Mouse (Mus musculus) left cerebral cortex, postnatal 14 days (tissue): ENCODE data around the gene Rassf7. TPM values are rescaled to one million over a fixed set of nuclear protein-coding genes. Genes with fewer than 3 reads are reported as not detected.
A peak's percentile ranks its signal among the peaks of the same experiment; 100 is the strongest.

Experiments used
- DNase-seq, 2 experiments: peaks; one replicate each; pipeline ENCODE4 v3.0.0; 2021 to 2022; ENCODE audit warnings: low spot score in 2 of 2, mixed read lengths in 1 of 2
- intact Hi-C: fragments of 180-260 bp; cut with DNase I; formaldehyde crosslinking; loops from one replicate; pipeline ENCODE4 v1.15.1; 2025
- long read RNA-seq, 2 experiments: library from polyadenylated mRNA; stranded (forward); transcript quantifications; one replicate each; pipeline ENCODE4 v2.0.0; 2021
- total RNA-seq, 2 experiments: library from RNA; stranded (reverse); gene quantifications; 2 replicates each; pipeline ENCODE4 v1.2.3; 2021

Gene Rassf7
- under 1 TPM in 1 of 2 experiments, not detected in 1; 0.47 TPM for total RNA-seq
- long read RNA-seq, experiment 1, partial matches to known transcripts, result 1 of 3 reads
- long read RNA-seq, experiment 1, other reads (novel, unspliced or antisense), result 0 of 3 reads
- long read RNA-seq, experiment 2, partial matches to known transcripts, result 0 of 1 reads
- long read RNA-seq, experiment 2, other reads (novel, unspliced or antisense), result 1 of 1 reads

GRCm38 (mm10) chr7:141215101-141215879, at the start of gene Rassf7:
TSS of gene Rassf7 (plus strand) at chr7:141215860.
- peak; percentile 67 to 76 for DNase-seq
- intact Hi-C loops, result no loop called here

- intact Hi-C loops, result no loop called here
- no peak for DNase-seq
Measured at GRCm38 (mm10) chr7:141167901-141168517, 47.7 kb upstream of the Rassf7 start.

- DNase-seq, result peak; percentile 49 to 63
- intact Hi-C loops, result no loop called here
Measured at GRCm38 (mm10) chr7:141168518-141168953, 47.1 kb upstream of the Rassf7 start.

- DNase-seq, result no peak
Measured at GRCm38 (mm10) chr7:141169300-141169699, 46.4 kb upstream of the Rassf7 start.

GRCm38 (mm10) chr7:141169866-141170265, 45.8 kb upstream of the Rassf7 start:
- intact Hi-C loops, result loop anchor here (5.0 to 10.0 kb wide), 4 partner anchors 48 to 325 kb away; partner anchors contain the start of genes Cox8b, Odf3, Ptdss2 and Scgb1c1
- DNase-seq, result no peak

More at GRCm38 (mm10) chr7:141169300-141169699, 46.4 kb upstream of the Rassf7 start:
- intact Hi-C loops, result no loop called here

GRCm38 (mm10) chr7:141172116-141173006, 43.3 kb upstream of the Rassf7 start, which contains the start of gene Rnh1:
TSS of gene Rnh1 (minus strand) at chr7:141172857.
- intact Hi-C loops, result loop anchor here (5.0 to 10.0 kb wide), 4 partner anchors 50 to 328 kb away; partner anchors contain the start of genes Cox8b, Odf3, Ptdss2 and Scgb1c1
- peak; percentile 94 to 96 for DNase-seq

GRCm38 (mm10) chr7:141173323-141173850, 42.3 kb upstream of the Rassf7 start:
- intact Hi-C loops, result loop anchor here (5.0 to 10.0 kb wide), 4 partner anchors 51 to 329 kb away; partner anchors contain the start of genes Cox8b, Odf3, Ptdss2 and Scgb1c1
- DNase-seq, result no peak

- intact Hi-C loops, result loop anchor here (5.0 to 10.0 kb wide), 3 partner anchors 218 to 330 kb away; partner anchors contain the start of genes Cox8b, Gm45717, Ifitm2 and Odf3
- no peak for DNase-seq
Measured at GRCm38 (mm10) chr7:141175068-141175467, 40.6 kb upstream of the Rassf7 start.

- intact Hi-C loops, result loop anchor here (5.0 to 10.0 kb wide), 3 partner anchors 219 to 331 kb away; partner anchors contain the start of genes Cox8b, Gm45717, Ifitm2 and Odf3
Measured at GRCm38 (mm10) chr7:141176173-141176572, 39.5 kb upstream of the Rassf7 start.

GRCm38 (mm10) chr7:141188194-141188593, 27.5 kb upstream of the Rassf7 start:
- DNase-seq, result no peak
- intact Hi-C loops, result no loop called here

More at GRCm38 (mm10) chr7:141176173-141176572, 39.5 kb upstream of the Rassf7 start:
- DNase-seq, result peak; percentile 93 to 94

- intact Hi-C loops, result no loop called here
- no peak for DNase-seq
Measured at GRCm38 (mm10) chr7:141188733-141189132, 26.9 kb upstream of the Rassf7 start.

GRCm38 (mm10) chr7:141190220-141190619, 25.4 kb upstream of the Rassf7 start:
- intact Hi-C loops, result no loop called here
- DNase-seq, result no peak

GRCm38 (mm10) chr7:141191036-141191435, 24.6 kb upstream of the Rassf7 start:
- intact Hi-C loops, result no loop called here
- DNase-seq, result no peak

- DNase-seq, result no peak
- intact Hi-C loops, result no loop called here
Measured at GRCm38 (mm10) chr7:141191796-141192685, 23.6 kb upstream of the Rassf7 start.

GRCm38 (mm10) chr7:141192776-141193347, 22.8 kb upstream of the Rassf7 start:
- DNase-seq, result no peak
- intact Hi-C loops, result no loop called here

GRCm38 (mm10) chr7:141193348-141193856, 22.3 kb upstream of the Rassf7 start:
- intact Hi-C loops, result no loop called here
- DNase-seq, result peak in 1 of 2 experiments; percentile 24

- peak; percentile 97 to 98 for DNase-seq
- intact Hi-C loops, result no loop called here
Measured at GRCm38 (mm10) chr7:141193948-141194347, 21.7 kb upstream of the Rassf7 start, which contains the start of the genes Hras and Lrrc56. TSS of gene Hras (minus strand) at chr7:141194005. TSS of gene Lrrc56 (plus strand) at chr7:141194157.
